Mouse (Mus musculus) forebrain, embryonic 10.5 days (tissue): Measurements from ENCODE around the gene Trim44. TPM values are rescaled to one million over a fixed set of nuclear protein-coding genes. Genes with fewer than 3 reads are reported as not detected.

ENCODE experiments used
- DNase-seq: peaks from one replicate; pipeline ENCODE4 v3.0.0-alpha.2; 2017; ENCODE audit warnings: low spot score; ENCODE audit errors: extremely low spot score
- H3K27ac ChIP-seq: fragments of 300-500 bp; sonication (generic); 2 replicates; pipeline ENCODE4 v1.5.1; 2016; ENCODE audit warnings: mild to moderate bottlenecking
- H3K27me3 ChIP-seq: fragments of 300-500 bp; sonication (generic); 2 replicates; pipeline ENCODE4 v1.6.1; 2016; ENCODE audit warnings: mild to moderate bottlenecking; ENCODE audit not compliant: poor library complexity, severe bottlenecking
- H3K36me3 ChIP-seq: fragments of 300-500 bp; sonication (generic); replicated peaks from 2 replicates; pipeline ENCODE4 v1.6.1; 2016; ENCODE audit warnings: mild to moderate bottlenecking, moderate library complexity
- H3K4me1 ChIP-seq: fragments of 300-500 bp; sonication (generic); 2 replicates; pipeline ENCODE4 v1.6.1; 2016
- H3K4me3 ChIP-seq: fragments of 300-500 bp; sonication (generic); 2 replicates; pipeline ENCODE4 v1.5.1; 2016; ENCODE audit warnings: mild to moderate bottlenecking, moderate library complexity
- H3K9me3 ChIP-seq: fragments of 300-500 bp; sonication (generic); 2 replicates; pipeline ENCODE4 v1.6.1; 2016; ENCODE audit warnings: mild to moderate bottlenecking, moderate library complexity
- WGBS: fragments of 180-500 bp; shearing (Covaris S2); methylation state at CpG from one replicate; pipeline ENCODE4 v1.1.7; 2016; 5-methylcytosine and 5-hydroxymethylcytosine counted together
- polyA plus RNA-seq: library from polyadenylated mRNA; unstranded; fragments of >200 nt; fragmentation: Nextera tagmentation; extraction: Ambion mirVana; gene quantifications from 2 replicates; pipeline ENCODE4 v1.2.1, GENCODE M21; 2016

The Trim44 gene
- polyA plus RNA-seq, 1 experiment from 2014 or later: 21.9 TPM

GRCm38 (mm10) chr2:102256591-102257335, 150.9 kb downstream of the Trim44 start:
- no peak for DNase-seq
- H3K27me3 ChIP-seq: peaks cover 56% of the 10 kb centered on the region
- H3K27ac ChIP-seq: no peak overlapping the region
- H3K9me3 ChIP-seq: no peaks in the 10 kb centered on the region
- 87% methylated on average over 5 of the region's 5 CpGs for WGBS
- H3K36me3 ChIP-seq: no peaks in the 10 kb centered on the region
- peaks cover 20% of the 10 kb centered on the region for H3K4me1 ChIP-seq
- no peak overlapping the region for H3K4me3 ChIP-seq

- Histone ChIP-seq H3K27me3 (peaks cover 56% of the 10 kb centered on the region), H3K27ac (no peak overlapping the region), H3K9me3 (no peaks in the 10 kb centered on the region), H3K36me3 (no peaks in the 10 kb centered on the region), H3K4me3 (no peak overlapping the region), H3K4me1 (peaks cover 20% of the 10 kb centered on the region)
- WGBS: 86% methylated on average over 3 of the region's 3 CpGs
- DNase-seq: no peak
Measured at GRCm38 (mm10) chr2:102256100-102256499, 151.5 kb downstream of the Trim44 start.

GRCm38 (mm10) chr2:102253204-102253603, 154.4 kb downstream of the Trim44 start:
- Histone ChIP-seq H3K27me3 (peaks cover 31% of the 10 kb centered on the region), H3K9me3 (no peaks in the 10 kb centered on the region), H3K4me3 (no peak overlapping the region), H3K27ac (no peak overlapping the region), H3K4me1 (peaks cover 6% of the 10 kb centered on the region), H3K36me3 (no peaks in the 10 kb centered on the region)
- 90% methylated on average over 7 of the region's 7 CpGs for WGBS
- no peak for DNase-seq

- H3K27me3 ChIP-seq: peaks cover 26% of the 10 kb centered on the region
- no peak for DNase-seq
- no peaks in the 10 kb centered on the region for H3K36me3 ChIP-seq
- no peak overlapping the region for H3K4me3 ChIP-seq
- 84% methylated on average over 4 of the region's 4 CpGs for WGBS
- no peak overlapping the region for H3K27ac ChIP-seq
- H3K9me3 ChIP-seq: no peaks in the 10 kb centered on the region
- peaks cover under 1% of the 10 kb centered on the region for H3K4me1 ChIP-seq
Measured at GRCm38 (mm10) chr2:102252651-102253050, 155.0 kb downstream of the Trim44 start.

Other genes with a start within 250 kb of the Trim44 start
- gene Ldlrad3, start 221.4 kb downstream of the Trim44 start, polyA plus RNA-seq: 53.1 and 54.6 TPM in 2 replicates
- 13.3 and 13.5 TPM in 2 replicates for gene Fjx1, start 44.7 kb upstream of the Trim44 start, polyA plus RNA-seq
- gene Pamr1, start 142.2 kb upstream of the Trim44 start, polyA plus RNA-seq: 0.20 and 0.38 TPM in 2 replicates